ENCODE assay signal across 8 mouse cellular contexts in genomic region chr12:99964301-99965202, GRCm38 (mm10). TPM values are rescaled to one million over a fixed set of nuclear protein-coding genes. Genes with fewer than 3 reads are reported as not detected.
A peak's percentile ranks its signal among the peaks of the same experiment; 100 is the strongest.
DNase-seq lines count a peak whose midpoint lies in the region; ATAC-seq and TF ChIP-seq lines count a peak whose summit lies in the region.

Gene Kcnk13, plus strand, starts transcription at chr12:99964499.

- H3K9me3 ChIP-seq in embryonic facial prominence, embryonic 14.5 days (ENCODE audit: control insufficient read depth, low read length) = no peaks in the 10 kb centered on the region
- H3K9me3 ChIP-seq in heart, embryonic 11.5 days (replicated peaks; ENCODE audit: control insufficient read depth, low read length) = no peaks in the 10 kb centered on the region
- no peaks in the 10 kb centered on the region for H3K9me3 ChIP-seq in kidney, embryonic 15.5 days (replicated peaks)

- no peak within 1 kb of the TSS for H3K27ac ChIP-seq in embryonic facial prominence, embryonic 14.5 days (replicated peaks; ENCODE audit: low read depth, low read length)
- H3K27ac ChIP-seq in heart, embryonic 11.5 days (ENCODE audit: low read depth, low read length) = no peak within 1 kb of the TSS
- no peak within 1 kb of the TSS for H3K27ac ChIP-seq in kidney, embryonic 15.5 days
- H3K27ac ChIP-seq in liver, adult 2 months (replicated peaks; ENCODE audit: insufficient read depth, low read depth, low read length) = peak within 1 kb of the TSS; percentile 7; the same call in 1 of the 2 replicates

- 1% methylated on average over 39 of the region's 39 CpGs for WGBS in embryonic facial prominence, embryonic 14.5 days
- 2% methylated on average over 39 of the region's 39 CpGs for WGBS in heart, embryonic 11.5 days (ENCODE audit: insufficient replicate concordance)
- WGBS in kidney, embryonic 15.5 days = 2% methylated on average over 39 of the region's 39 CpGs
- WGBS in liver, adult 2 months = 2% methylated on average over 39 of the region's 39 CpGs

- no peaks in the 10 kb centered on the region for H3K79me2 ChIP-seq in liver, adult 2 months (ENCODE audit: control insufficient read depth, insufficient read depth, low read length)

- peak within 1 kb of the TSS; percentile 61; the same call in 1 of the 2 replicates for H3K9ac ChIP-seq in embryonic facial prominence, embryonic 14.5 days (ENCODE audit: low read depth, low read length)
- no peak within 1 kb of the TSS for H3K9ac ChIP-seq in heart, embryonic 11.5 days (ENCODE audit: low read depth, low read length)
- peak within 1 kb of the TSS; percentile 36 for H3K9ac ChIP-seq in kidney, embryonic 15.5 days
- no peak within 1 kb of the TSS for H3K9ac ChIP-seq in liver, adult 2 months (ENCODE audit: low read depth, low read length)

- peak within 1 kb of the TSS; percentile 47 for H3K4me3 ChIP-seq in embryonic facial prominence, embryonic 14.5 days (ENCODE audit: low read depth, low read length)
- H3K4me3 ChIP-seq in heart, embryonic 11.5 days (ENCODE audit: low read depth, low read length) = peak within 1 kb of the TSS; percentile 49
- peak within 1 kb of the TSS; percentile 52 for H3K4me3 ChIP-seq in kidney, embryonic 15.5 days (replicated peaks)
- H3K4me3 ChIP-seq in liver, adult 2 months (ENCODE audit: insufficient read depth, low read depth, low read length) = peak within 1 kb of the TSS; percentile 28

- peaks cover 18% of the 10 kb centered on the region; the same call in 1 of the 2 replicates for H3K4me1 ChIP-seq in embryonic facial prominence, embryonic 14.5 days (ENCODE audit: control insufficient read depth, insufficient read depth, low read length)
- H3K4me1 ChIP-seq in heart, embryonic 11.5 days (ENCODE audit: control insufficient read depth, insufficient read depth, low read length) = peaks cover 19% of the 10 kb centered on the region
- peaks cover 25% of the 10 kb centered on the region for H3K4me1 ChIP-seq in kidney, embryonic 15.5 days
- peaks cover 3% of the 10 kb centered on the region; the same call in 1 of the 2 replicates for H3K4me1 ChIP-seq in liver, adult 2 months (ENCODE audit: control insufficient read depth, insufficient read depth, low read length)

- peak; percentile 82 for DNase-seq in A20 (ENCODE audit: low read depth, low spot score)
- peak; percentile 69 for DNase-seq in adrenal gland, postnatal 25 days
- peak; percentile 76 for DNase-seq in embryonic facial prominence, embryonic 14.5 days (ENCODE audit: low spot score)
- DNase-seq in liver, adult 2 months (ENCODE audit: extremely low read depth, low read depth, low spot score) = peak; percentile 38
- peak; percentile 89 for DNase-seq in splenic B cell, adult 2 months (ENCODE audit: low read depth, low spot score)

- peak; percentile 96 for TF ChIP-seq CTCF in liver, adult 2 months (IDR thresholded peaks at IDR 0.05; ENCODE audit: low read depth, low read length)

- H3K4me2 ChIP-seq in embryonic facial prominence, embryonic 14.5 days (ENCODE audit: low read depth, low read length) = peak within 1 kb of the TSS; percentile 91
- H3K4me2 ChIP-seq in heart, embryonic 11.5 days = peak within 1 kb of the TSS; percentile 86
- peak within 1 kb of the TSS; percentile 97 for H3K4me2 ChIP-seq in kidney, embryonic 15.5 days

- H3K36me3 ChIP-seq in embryonic facial prominence, embryonic 14.5 days (ENCODE audit: control insufficient read depth, insufficient read depth, low read length) = no peaks in the 10 kb centered on the region
- H3K36me3 ChIP-seq in heart, embryonic 11.5 days (ENCODE audit: control insufficient read depth, insufficient read depth, low read length) = no peaks in the 10 kb centered on the region
- H3K36me3 ChIP-seq in kidney, embryonic 15.5 days = no peaks in the 10 kb centered on the region
- no peaks in the 10 kb centered on the region for H3K36me3 ChIP-seq in liver, adult 2 months (ENCODE audit: control insufficient read depth, insufficient read depth, low read length)
- no peaks in the 10 kb centered on the region for H3K36me3 ChIP-seq in splenic B cell, adult 2 months (ENCODE audit: control insufficient read depth, insufficient read depth, low read length, poor library complexity, severe bottlenecking)

- TF ChIP-seq POLR2A in liver, adult 2 months (IDR thresholded peaks at IDR 0.05; ENCODE audit: extremely low read depth, insufficient read depth, low read length) = no peak

- peak; percentile 74 for ATAC-seq in embryonic facial prominence, embryonic 14.5 days (ENCODE audit: low read depth)
- ATAC-seq in heart, embryonic 11.5 days (replicated peaks; ENCODE audit: insufficient number of reproducible peaks, low FRiP score, low TSS enrichment) = no peak
- peak; percentile 79 for ATAC-seq in kidney, embryonic 15.5 days (replicated peaks; ENCODE audit: low FRiP score)
- ATAC-seq in monocyte, adult 5-6 weeks (replicated peaks; ENCODE audit: insufficient number of reproducible peaks, low FRiP score, low TSS enrichment, poor library complexity, severe bottlenecking) = peak; percentile 79

- peaks cover 80% of the 10 kb centered on the region for H3K27me3 ChIP-seq in embryonic facial prominence, embryonic 14.5 days (replicated peaks; ENCODE audit: control insufficient read depth, insufficient read depth, low read length)
- H3K27me3 ChIP-seq in heart, embryonic 11.5 days (ENCODE audit: control insufficient read depth, insufficient read depth, low read length) = peaks cover 64% of the 10 kb centered on the region
- H3K27me3 ChIP-seq in kidney, embryonic 15.5 days = peaks cover 86% of the 10 kb centered on the region
- peaks cover 17% of the 10 kb centered on the region for H3K27me3 ChIP-seq in liver, adult 2 months (ENCODE audit: control insufficient read depth, insufficient read depth, low read length)
- no peaks in the 10 kb centered on the region for H3K27me3 ChIP-seq in splenic B cell, adult 2 months (ENCODE audit: control insufficient read depth, insufficient read depth, low read length, poor library complexity, severe bottlenecking)

RNA-seq across cellular contexts. Expression of gene Kcnk13, which starts in this region (rescaled TPM):
- total RNA-seq in adrenal gland, postnatal 25 days (2021) = 0.57 and 0.76 TPM in 2 replicates
- 3.4 and 4.6 TPM in 2 replicates for polyA plus RNA-seq in embryonic facial prominence, embryonic 14.5 days (2014; fragmentation: Nextera tagmentation; extraction: Ambion mirVana)
- polyA plus RNA-seq in heart, embryonic 11.5 days (2014; fragmentation: Nextera tagmentation; extraction: Ambion mirVana) = 0.17 and 0.37 TPM in 2 replicates
- polyA plus RNA-seq in kidney, embryonic 15.5 days (2015; fragmentation: Nextera tagmentation; extraction: Ambion mirVana) = 0.42 and 0.44 TPM in 2 replicates
- 0.34 and 0.65 TPM in 2 replicates for total RNA-seq in liver, adult 2 months (2014; rRNA removed)
- 0.22 and 0.23 TPM in 2 replicates for polyA plus RNA-seq in liver, adult 2 months (2012; rRNA removed)
- total RNA-seq in monocyte, adult 5-6 weeks (2017) = 0.29 to 0.96 TPM (median 0.49 TPM) in 3 replicates

Comparison
In these comparisons a context has a peak if more than half of its experiments do, and no peak if none do; other contexts are left out.
1. Peak in DNase-seq in adrenal gland, postnatal 25 days; RNA of the gene not detected or under 1 TPM.
2. Peak in ATAC-seq, H3K4me3 ChIP-seq, H3K9ac ChIP-seq and H3K4me2 ChIP-seq in kidney, embryonic 15.5 days; RNA of the gene not detected or under 1 TPM.
3. Peak in DNase-seq, H3K4me3 ChIP-seq and H3K27ac ChIP-seq in liver, adult 2 months; RNA of the gene not detected or under 1 TPM.
4. Peak in ATAC-seq in monocyte, adult 5-6 weeks; RNA of the gene not detected or under 1 TPM.
5. DNase-seq: peak in every context shown above with its lines; median percentile 89 in splenic B cell, adult 2 months; 82 in A20; 76 in embryonic facial prominence, embryonic 14.5 days; 69 in adrenal gland, postnatal 25 days; 38 in liver, adult 2 months.